Mouse (Mus musculus): ENCODE data around the gene 3110082I17Rik.

DNA sequence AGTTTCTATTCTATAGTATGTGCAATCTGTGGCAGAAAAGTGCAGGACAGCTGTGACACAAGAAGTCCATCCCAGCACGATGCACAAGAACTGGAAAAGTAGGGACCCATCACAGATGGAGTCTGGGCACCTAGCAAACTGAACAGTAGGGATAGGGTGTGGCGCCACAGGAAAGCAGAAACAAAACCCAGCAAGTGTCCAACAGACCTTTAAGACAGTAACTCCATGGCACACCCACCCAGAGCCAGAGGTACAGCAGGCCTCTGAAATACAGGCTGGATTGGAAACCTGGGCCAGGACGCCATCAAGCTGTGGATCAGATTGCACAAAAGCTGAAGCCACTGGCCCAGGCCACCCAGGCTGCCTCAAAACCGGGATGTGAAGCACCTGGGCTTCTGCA, 17.4 kb downstream of the 3110082I17Rik start:
- TF ChIP-seq CTCF (conservative IDR thresholded peaks at IDR 0.05; ENCODE audit: insufficient read depth, insufficient read length, low read depth, low read length) (no peak), POLR2A (IDR thresholded peaks at IDR 0.05; ENCODE audit: low read depth, low read length) (no peak)
